Mouse (Mus musculus) heart, adult 18-20 months (tissue): Measurements from ENCODE around the gene Rnf135. TPM values are rescaled to one million over a fixed set of nuclear protein-coding genes. Genes with fewer than 3 reads are reported as not detected.
"Not testable (repeated sequence)": the region's sequence is repeated elsewhere in the genome, so short reads cannot be mapped to it uniquely, and the experiment has no call there.

Source experiments
- DNase-seq, 2 experiments: peaks; one replicate each; pipeline ENCODE4 v3.0.0; 2021 to 2022; ENCODE audit warnings: mixed read lengths in 1 of 2
- total RNA-seq, 2 experiments: library from RNA; stranded (reverse); gene quantifications; 2 replicates each; pipeline ENCODE4 v1.2.3; 2021

Gene Rnf135
- total RNA-seq, 2 experiments from 2014 or later, result 5.4 to 5.7 TPM

DNA sequence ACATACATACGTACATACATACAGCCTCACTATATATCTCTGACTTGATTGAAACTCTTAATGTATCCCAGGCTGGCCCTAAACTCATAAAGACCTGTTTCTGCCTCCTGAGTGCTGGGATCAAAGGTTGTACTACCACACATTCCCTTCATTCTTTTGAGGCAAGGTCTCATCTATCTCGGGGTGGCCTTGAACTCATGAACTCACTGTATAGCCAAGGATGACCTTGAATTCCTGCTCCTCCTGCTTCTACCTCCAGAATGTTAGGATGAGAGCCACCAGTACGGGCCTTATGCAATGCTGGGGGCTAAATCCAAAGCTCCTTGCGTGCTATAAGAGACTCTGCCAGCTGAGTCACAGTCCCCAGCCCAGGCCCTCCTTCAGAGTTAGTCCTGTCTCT is 22.6 kb upstream of the Rnf135 start:
- no peak for DNase-seq

GRCm38 (mm10) chr11:80163362-80164116 is 20.1 kb upstream of the Rnf135 start:
- no peak for DNase-seq

- no peak for DNase-seq
These were observed 19.4 kb upstream of the Rnf135 start for GRCm38 (mm10) chr11:80164224-80164623.

DNA sequence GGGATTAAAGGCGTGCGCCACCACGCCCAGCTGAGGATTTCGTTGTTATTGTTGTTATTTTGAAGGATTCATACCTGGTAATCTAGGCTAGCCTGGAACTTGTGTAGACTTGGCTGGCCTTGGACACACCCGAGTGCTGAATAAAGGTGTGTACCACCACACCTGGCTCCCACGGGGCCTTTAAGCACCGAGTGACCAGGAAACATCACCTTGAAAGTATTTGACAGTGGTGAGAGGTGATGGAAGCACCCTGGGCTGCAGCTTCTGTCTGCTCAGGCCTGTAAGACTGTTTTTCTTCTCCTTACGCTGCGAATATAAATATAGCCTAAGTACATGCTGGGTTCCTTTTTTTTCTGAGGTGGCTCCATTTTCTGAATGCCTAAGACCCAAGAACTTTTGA is 15.5 kb upstream of the Rnf135 start:
- DNase-seq, result no peak

DNA sequence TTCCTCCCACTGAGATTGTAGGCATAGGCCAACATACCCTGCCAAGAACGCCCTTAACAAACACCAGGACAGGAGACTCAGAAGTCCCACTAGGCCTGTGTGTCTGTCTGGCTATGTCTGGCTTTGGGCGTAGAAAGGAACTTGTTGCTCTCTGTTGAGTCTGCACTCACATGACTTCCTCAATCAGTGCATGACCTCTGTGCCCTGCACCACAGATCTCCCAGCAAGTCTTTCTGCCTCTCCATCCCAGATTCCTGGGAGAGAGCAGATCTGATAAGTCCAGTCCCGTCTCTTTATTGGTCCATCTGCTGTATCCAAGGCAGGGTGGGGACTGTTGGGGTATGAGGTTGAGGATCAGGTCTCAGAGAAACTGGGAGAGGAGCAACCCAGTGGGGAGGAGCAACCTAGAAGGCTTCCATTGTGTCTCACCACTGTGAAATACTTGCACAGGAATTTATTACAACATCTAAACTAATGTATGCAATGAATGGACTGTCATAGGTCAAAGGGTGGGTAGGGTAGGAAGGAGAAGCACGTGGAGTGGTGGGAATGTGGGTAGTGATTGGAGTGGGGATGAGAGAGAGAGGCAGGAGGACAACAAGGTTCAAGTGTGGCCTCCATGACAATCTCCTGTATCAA is 14.9 kb upstream of the Rnf135 start:
- peak in 1 of 2 experiments; percentile 66 for DNase-seq

- no peak for DNase-seq
These were observed 14.0 kb upstream of the Rnf135 start for GRCm38 (mm10) chr11:80169629-80170028.

GRCm38 (mm10) chr11:80170351-80170750 is 13.3 kb upstream of the Rnf135 start:
- no peak for DNase-seq

- peak in 1 of 2 experiments; percentile 76 for DNase-seq
These were observed 11.8 kb upstream of the Rnf135 start for GRCm38 (mm10) chr11:80171884-80172283.

DNA sequence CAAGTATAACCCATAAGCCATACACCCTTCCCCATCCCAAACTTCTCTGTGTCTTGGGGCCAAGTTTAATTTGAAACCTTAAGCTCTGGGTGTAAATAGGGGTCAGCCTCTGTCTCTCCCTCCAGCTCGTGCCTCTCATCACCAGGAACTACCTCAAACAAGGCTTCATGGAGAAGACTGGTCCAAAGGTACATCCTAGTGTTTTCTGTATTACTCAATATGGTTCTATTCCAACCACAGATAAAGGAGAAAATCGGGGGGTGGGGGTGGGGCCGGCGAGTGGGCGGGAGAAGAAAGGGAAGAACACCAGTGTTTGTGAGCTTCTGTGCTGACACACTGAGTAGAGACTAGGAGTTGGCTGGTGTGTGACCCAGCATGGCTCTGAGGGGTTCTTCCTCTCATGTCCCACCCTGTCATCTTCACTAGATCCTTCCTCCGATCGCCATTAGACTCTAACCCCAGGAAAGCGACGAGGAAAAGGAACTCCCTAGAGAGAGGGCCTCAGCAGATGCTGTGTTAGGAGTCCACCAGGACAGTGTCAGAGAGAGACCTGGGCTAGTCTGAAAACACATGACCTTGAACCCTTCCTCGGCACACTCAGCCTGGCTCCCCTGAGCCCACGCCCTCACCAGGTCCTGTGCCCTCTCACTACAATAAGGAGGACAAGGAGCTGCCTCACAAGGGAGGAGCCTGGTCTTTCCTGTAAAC is 9.5 kb upstream of the Rnf135 start:
- DNase-seq, result no peak

GRCm38 (mm10) chr11:80176911-80177895 is 6.4 kb upstream of the Rnf135 start:
- DNase-seq, result peak; percentile 55 to 67

DNA sequence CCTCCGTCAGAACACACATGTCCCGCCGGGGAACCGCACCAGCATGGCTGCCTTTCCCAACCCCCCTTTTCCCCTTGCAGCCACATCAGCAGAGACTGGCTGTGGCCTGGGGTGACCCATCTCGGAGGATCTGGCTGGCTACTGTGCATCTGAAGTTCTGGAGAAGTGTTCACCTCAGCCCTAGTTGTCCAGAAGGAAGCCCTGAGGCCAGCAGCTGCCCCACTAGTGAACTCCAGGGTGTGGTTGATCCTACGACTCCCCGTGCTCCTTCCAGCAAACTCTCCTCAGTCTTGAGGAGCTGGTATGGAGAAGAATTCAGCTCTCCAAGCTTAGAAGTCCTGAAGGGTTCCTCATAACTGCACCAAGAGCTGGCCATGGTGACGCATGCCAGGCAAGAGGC is 5.3 kb upstream of the Rnf135 start:
- no peak for DNase-seq

- no peak for DNase-seq
These were observed 2.5 kb upstream of the Rnf135 start for GRCm38 (mm10) chr11:80181021-80181749.

DNA sequence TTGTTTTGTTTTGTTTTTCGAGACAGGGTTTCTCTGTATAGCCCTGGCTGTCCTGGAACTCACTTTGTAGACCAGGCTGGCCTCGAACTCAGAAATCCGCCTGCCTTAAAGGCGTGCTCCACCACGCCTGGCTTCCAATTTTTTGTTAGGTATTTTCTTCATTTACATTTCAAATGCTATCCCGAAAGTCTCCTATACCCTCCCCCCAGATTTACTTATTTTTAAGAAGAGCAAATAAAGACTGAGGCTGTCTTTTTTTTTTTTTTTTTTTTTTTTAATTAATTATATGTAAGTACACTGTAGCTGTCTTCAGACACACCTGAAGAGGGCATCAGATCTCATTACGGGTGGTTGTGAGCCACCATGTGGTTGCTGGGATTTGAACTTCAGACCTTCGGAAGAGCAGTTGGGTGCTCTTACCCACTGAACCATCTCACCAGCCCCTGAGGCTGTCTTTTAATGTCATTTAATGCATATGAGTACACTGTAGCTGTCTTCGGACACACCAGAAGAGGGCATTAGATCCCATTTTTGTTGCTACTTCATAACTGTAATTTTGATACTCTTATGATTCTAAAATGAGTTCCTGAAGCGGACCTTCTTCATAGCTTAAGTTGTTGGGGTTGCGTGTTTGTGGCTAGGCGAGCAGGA is 472 bp upstream of the Rnf135 start:
- not testable (repeated sequence) for DNase-seq

DNA sequence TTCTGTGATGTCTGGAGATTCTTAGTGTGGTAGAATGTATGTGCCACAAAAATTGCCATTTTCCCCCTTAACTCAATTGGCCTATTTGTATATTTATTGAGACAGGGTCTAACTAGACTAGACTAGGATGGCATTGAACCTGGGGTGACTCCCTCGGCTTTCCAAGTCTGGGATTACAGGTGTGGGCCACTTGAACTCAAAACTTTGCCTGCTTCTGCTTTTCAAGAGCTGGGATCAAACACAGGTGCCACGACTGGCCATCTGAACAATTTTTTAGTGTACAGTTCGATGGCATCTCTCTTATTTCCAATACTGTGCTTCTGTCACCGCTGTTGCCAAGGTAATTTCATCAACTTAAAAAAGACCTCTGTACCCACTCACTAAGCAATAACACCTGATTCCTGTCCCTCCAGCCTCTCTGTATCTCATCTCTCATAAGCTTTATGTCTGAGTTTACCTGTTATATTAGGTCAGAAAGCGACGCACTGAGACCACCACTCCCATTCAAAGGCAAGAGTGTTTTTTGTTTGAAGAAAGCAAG is 950 bp downstream of the Rnf135 start:
- DNase-seq, result no peak

DNA sequence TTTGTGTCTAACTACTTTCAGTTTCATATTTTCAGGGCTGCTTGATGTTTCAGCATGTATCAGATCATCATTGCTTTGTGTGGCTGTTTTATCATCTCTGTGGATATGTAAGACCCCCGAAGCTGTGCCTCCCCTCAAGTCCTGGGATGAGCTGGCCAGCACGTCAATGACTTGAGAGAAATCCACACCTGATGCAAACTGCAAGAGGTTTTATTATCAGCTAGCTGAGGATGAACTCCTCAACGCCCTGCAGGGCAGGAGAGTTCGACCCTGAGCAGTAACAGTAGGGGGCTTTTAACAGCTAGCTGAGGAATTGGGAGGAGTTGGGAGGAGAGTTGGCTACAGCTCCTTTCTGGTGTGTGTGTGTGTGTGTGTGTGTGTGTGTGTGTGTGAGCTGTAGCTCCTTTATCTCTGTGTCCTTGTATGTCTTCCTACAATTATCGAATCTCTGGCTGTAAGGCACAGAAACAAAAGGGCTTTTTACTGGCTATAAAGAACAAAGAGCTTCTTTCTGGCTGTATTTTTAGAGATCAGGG is 1.9 kb downstream of the Rnf135 start:
- DNase-seq, result not testable (repeated sequence)

- no peak for DNase-seq
These were observed 6.6 kb downstream of the Rnf135 start for GRCm38 (mm10) chr11:80190280-80190679.

GRCm38 (mm10) chr11:80193827-80194226 is 10.2 kb downstream of the Rnf135 start:
- no peak for DNase-seq

DNA sequence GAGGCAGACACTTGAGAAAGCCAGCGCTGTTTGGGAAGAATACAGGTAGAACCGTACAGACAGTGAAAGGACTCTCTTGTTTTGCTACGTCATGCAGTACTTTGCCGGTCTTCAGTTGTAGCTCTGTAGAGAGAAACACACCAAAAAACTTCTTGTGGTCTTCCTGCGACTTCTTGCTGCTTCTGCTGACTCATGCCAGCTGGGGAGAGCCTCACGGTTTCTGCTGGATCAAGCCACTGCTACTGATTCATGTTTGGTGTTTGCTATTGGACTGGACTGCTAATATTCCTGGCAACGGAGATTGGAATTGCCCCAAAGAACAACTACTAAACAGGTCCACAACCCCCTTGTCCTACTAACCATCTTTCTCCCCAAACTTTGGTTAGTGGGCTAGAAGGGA is 12.7 kb downstream of the Rnf135 start:
- DNase-seq, result no peak

DNA sequence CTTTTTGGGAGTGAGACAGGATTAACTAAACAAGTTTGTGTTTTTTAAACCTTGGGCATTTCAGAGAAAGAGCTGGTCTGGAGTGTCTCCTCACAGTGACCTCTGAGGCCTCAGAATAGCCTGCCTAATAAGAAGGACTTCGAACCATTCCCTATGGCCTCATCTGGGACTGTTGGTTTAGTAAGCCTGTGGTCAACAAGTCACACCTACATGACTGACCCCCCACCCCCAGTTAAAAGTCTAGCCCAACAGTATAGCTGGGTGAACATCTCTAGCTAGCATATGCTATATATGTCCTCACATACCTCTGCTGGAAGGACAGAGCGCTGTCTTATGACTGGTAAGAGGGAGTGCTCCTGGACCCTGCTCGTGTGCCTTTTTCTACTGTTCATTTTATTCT is 15.7 kb downstream of the Rnf135 start:
- DNase-seq, result no peak

GRCm38 (mm10) chr11:80199773-80200172 is 16.1 kb downstream of the Rnf135 start:
- no peak for DNase-seq
